Mouse (Mus musculus): ENCODE measurements around the gene Bglap2. TPM values are rescaled to one million over a fixed set of nuclear protein-coding genes. Genes with fewer than 3 reads are reported as not detected.

Gene Bglap2
- polyA plus RNA-seq, 1 experiment from 2014 or later: not detected

DNA sequence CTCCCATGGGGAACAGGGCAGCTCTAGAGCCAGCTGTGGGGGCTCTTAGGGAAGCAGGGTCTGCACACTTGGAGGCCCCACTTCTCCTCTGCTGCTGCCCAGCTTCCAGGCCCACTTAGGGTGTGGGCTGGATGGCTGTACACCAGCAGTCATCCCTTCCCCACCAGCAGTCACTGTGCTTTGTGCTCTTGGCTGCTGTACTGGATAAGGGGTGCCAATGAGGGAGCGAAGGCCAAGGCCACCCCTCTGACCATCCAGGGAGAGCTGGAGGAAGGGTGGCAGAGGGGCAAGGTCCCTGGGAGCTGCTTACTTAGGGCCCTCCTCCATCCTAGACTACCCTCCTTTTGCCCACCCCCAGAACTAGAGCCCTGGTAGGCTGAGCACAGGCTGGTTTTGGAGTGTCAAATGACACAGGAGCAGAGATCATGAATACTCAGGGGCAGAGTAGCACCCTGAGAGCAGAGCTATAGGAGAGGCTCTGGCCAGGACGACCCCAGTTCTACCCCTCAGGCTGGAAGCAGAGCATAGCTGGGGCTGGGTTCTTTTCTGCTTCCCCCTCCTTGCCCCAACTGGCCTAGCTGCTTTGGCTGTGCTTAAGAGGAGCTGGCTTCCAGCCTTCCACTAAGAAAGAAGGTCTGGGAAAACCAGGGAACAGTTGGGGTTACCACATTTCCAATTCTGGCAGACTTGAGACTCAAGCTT lies 16.7 kb downstream of the Bglap2 start:
- H3K27ac ChIP-seq (ENCODE audit: low read length): no peak overlapping the region
- H3K9me3 ChIP-seq (replicated peaks; ENCODE audit: control insufficient read depth, low read length): no peaks in the 10 kb centered on the region
- H3K4me2 ChIP-seq (ENCODE audit: low read depth, low read length): no peak overlapping the region
- ATAC-seq (replicated peaks; ENCODE audit: extremely low read depth, insufficient read depth, low FRiP score): no peak
- peaks cover 21% of the 10 kb centered on the region for H3K4me1 ChIP-seq (ENCODE audit: control insufficient read depth, insufficient read depth, low read length)
- 84% methylated on average over 2 of the region's 2 CpGs for WGBS
- no peak overlapping the region for H3K9ac ChIP-seq (ENCODE audit: low read length)
- H3K36me3 ChIP-seq (ENCODE audit: control insufficient read depth, insufficient read depth): peaks cover 43% of the 10 kb centered on the region
- peaks cover 13% of the 10 kb centered on the region for H3K27me3 ChIP-seq (ENCODE audit: control insufficient read depth, insufficient read depth, low read length)
- H3K4me3 ChIP-seq (ENCODE audit: low read length): no peak overlapping the region

DNA sequence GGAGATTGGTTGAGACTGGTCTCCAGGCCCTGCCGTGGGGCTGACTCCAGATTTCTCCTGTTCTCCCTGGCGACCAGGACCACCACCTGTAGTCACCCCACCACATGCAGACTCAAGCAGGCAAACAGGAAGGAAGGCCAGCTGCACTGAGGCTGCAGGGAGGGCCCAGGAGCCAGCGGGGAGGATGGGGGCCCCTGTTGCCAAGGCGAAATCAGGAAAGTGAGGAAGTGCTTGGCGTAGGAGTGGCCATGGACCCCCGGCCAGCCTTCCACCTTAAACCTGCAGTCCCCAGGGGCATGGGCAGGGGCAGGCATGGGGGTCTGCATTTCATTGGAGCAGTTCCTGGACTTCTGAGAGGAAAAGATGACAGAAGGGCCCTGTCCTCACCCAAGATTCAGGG lies 17.4 kb downstream of the Bglap2 start:
- Histone ChIP-seq H3K4me3 (ENCODE audit: low read length) (no peak overlapping the region), H3K9me3 (replicated peaks; ENCODE audit: control insufficient read depth, low read length) (no peaks in the 10 kb centered on the region), H3K27ac (ENCODE audit: low read length) (no peak overlapping the region), H3K27me3 (ENCODE audit: control insufficient read depth, insufficient read depth, low read length) (peaks cover 11% of the 10 kb centered on the region), H3K36me3 (ENCODE audit: control insufficient read depth, insufficient read depth) (peaks cover 49% of the 10 kb centered on the region), H3K4me2 (ENCODE audit: low read depth, low read length) (no peak overlapping the region), H3K4me1 (ENCODE audit: control insufficient read depth, insufficient read depth, low read length) (peaks cover 21% of the 10 kb centered on the region), H3K9ac (ENCODE audit: low read length) (no peak overlapping the region)
- no peak for ATAC-seq (replicated peaks; ENCODE audit: extremely low read depth, insufficient read depth, low FRiP score)
- 66% methylated on average over 6 of the region's 6 CpGs for WGBS

DNA sequence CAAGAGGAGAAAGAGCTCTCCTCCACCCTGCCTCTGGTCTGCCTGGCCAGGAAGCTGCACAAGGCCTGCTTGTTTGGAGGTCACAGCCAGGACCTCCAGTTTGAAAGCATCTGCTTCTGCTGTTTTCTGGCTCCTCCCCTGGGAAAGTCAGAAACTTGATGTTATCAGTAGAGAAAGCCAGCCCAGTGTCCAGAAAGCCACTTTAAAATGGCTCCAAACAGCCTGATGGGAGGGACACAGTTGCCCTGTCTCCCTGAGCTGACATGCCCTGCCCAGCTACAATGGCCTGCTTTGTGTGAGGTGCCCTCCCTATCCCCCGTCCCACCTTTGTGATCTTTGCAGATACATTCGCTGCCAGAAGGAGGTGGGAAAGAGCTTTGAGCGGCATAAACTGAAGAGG lies 18.5 kb downstream of the Bglap2 start:
- peaks cover 3% of the 10 kb centered on the region; the same call in 1 of the 2 replicates for H3K27me3 ChIP-seq (ENCODE audit: control insufficient read depth, insufficient read depth, low read length)
- WGBS: 59% methylated on average over 3 of the region's 3 CpGs
- peak overlapping the region; percentile 24 for H3K27ac ChIP-seq (ENCODE audit: low read length)
- peaks cover 21% of the 10 kb centered on the region for H3K4me1 ChIP-seq (ENCODE audit: control insufficient read depth, insufficient read depth, low read length)
- H3K9ac ChIP-seq (ENCODE audit: low read length): no peak overlapping the region
- no peak overlapping the region for H3K4me3 ChIP-seq (ENCODE audit: low read length)
- no peak overlapping the region for H3K4me2 ChIP-seq (ENCODE audit: low read depth, low read length)
- H3K9me3 ChIP-seq (replicated peaks; ENCODE audit: control insufficient read depth, low read length): no peaks in the 10 kb centered on the region
- H3K36me3 ChIP-seq (ENCODE audit: control insufficient read depth, insufficient read depth): peaks cover 59% of the 10 kb centered on the region
- ATAC-seq (replicated peaks; ENCODE audit: extremely low read depth, insufficient read depth, low FRiP score): no peak

- no peak for ATAC-seq (replicated peaks; ENCODE audit: extremely low read depth, insufficient read depth, low FRiP score)
- H3K4me1 ChIP-seq (ENCODE audit: control insufficient read depth, insufficient read depth, low read length): peaks cover 17% of the 10 kb centered on the region
- no peak overlapping the region for H3K9ac ChIP-seq (ENCODE audit: low read length)
Observed at GRCm38 (mm10) chr3:88359584-88359983, 18.9 kb downstream of the Bglap2 start.

DNA sequence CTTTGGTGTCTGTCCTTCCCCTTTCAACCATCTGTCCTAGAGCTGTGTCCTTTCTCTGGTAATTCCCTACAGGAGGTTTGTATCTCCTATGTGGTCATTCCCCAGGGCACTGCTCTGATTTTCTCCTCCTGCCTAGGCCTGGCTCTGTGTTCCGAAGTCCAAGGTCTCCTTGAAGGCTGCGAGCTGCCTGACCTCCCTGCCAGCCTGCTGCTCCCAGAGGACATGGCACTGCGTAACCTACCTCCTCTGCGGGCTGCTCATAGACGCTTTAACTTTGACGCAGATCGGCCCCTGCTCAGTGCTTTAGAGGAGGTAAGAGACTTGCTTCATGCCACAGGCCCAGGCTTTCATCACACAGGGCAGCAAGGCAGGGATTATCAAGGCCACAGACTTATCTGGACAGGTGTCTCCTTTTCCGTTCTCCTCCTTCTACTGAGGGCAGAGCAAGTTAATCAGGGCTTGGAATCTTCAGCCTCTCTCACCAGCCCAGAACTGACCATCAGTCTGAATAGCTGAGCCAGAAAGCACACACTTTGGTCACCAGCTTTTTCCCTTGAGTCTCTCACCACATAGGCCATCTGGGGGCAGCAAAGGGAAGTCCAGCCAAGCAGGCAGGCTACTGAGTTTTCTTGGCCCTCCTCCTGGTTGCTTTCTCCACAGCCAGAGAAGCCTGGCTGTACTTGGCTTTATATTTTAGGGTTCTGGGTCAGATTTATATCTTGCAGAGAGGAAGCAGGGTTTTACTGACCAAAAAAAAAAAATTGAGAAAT lies 23.9 kb downstream of the Bglap2 start:
- no peak for ATAC-seq (replicated peaks; ENCODE audit: extremely low read depth, insufficient read depth, low FRiP score)
- no peak overlapping the region for H3K4me3 ChIP-seq (ENCODE audit: low read length)
- H3K4me1 ChIP-seq (ENCODE audit: control insufficient read depth, insufficient read depth, low read length): peaks cover 3% of the 10 kb centered on the region
- no peak overlapping the region for H3K4me2 ChIP-seq (ENCODE audit: low read depth, low read length)
- H3K27ac ChIP-seq (ENCODE audit: low read length): no peak overlapping the region
- WGBS: 91% methylated on average over 8 of the region's 8 CpGs
- peaks cover 87% of the 10 kb centered on the region for H3K36me3 ChIP-seq (ENCODE audit: control insufficient read depth, insufficient read depth)
- H3K9ac ChIP-seq (ENCODE audit: low read length): no peak overlapping the region
- no peaks in the 10 kb centered on the region for H3K27me3 ChIP-seq (ENCODE audit: control insufficient read depth, insufficient read depth, low read length)
- no peaks in the 10 kb centered on the region for H3K9me3 ChIP-seq (replicated peaks; ENCODE audit: control insufficient read depth, low read length)

More at GRCm38 (mm10) chr3:88359584-88359983, 18.9 kb downstream of the Bglap2 start:
- H3K4me2 ChIP-seq (ENCODE audit: low read depth, low read length): no peak overlapping the region
- H3K27ac ChIP-seq (ENCODE audit: low read length): peak overlapping the region; percentile 24
- no peak overlapping the region for H3K4me3 ChIP-seq (ENCODE audit: low read length)
- 50% methylated on average over 5 of the region's 5 CpGs for WGBS
- H3K27me3 ChIP-seq (ENCODE audit: control insufficient read depth, insufficient read depth, low read length): no peaks in the 10 kb centered on the region
- no peaks in the 10 kb centered on the region for H3K9me3 ChIP-seq (replicated peaks; ENCODE audit: control insufficient read depth, low read length)
- H3K36me3 ChIP-seq (ENCODE audit: control insufficient read depth, insufficient read depth): peaks cover 63% of the 10 kb centered on the region

DNA sequence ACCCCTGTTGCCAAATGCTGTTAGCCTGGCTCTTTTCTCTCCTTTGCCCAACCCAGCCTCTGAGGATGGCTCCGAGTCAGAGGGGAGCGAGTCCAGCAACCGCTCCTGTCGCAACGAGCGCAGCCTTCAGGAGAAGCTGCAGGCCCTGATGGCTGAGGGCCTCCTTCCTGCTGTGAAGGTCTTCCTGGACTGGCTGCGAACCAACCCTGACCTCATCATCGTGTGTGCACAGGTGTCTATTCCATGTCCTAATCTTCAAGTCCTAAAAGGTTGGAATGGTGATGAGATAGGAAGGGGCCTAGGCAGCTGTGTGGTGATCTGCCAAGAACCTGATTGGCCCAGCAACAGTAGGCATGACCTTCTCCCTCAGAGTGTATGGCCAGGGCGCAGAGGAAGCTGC lies 25.6 kb downstream of the Bglap2 start:
- Histone ChIP-seq H3K4me3 (ENCODE audit: low read length) (no peak overlapping the region), H3K4me1 (ENCODE audit: control insufficient read depth, insufficient read depth, low read length) (no peaks in the 10 kb centered on the region), H3K27me3 (ENCODE audit: control insufficient read depth, insufficient read depth, low read length) (no peaks in the 10 kb centered on the region), H3K4me2 (ENCODE audit: low read depth, low read length) (no peak overlapping the region), H3K9ac (ENCODE audit: low read length) (no peak overlapping the region), H3K9me3 (replicated peaks; ENCODE audit: control insufficient read depth, low read length) (no peaks in the 10 kb centered on the region), H3K27ac (ENCODE audit: low read length) (no peak overlapping the region), H3K36me3 (ENCODE audit: control insufficient read depth, insufficient read depth) (peaks cover 86% of the 10 kb centered on the region)
- WGBS: 85% methylated on average over 9 of the region's 9 CpGs
- no peak for ATAC-seq (replicated peaks; ENCODE audit: extremely low read depth, insufficient read depth, low FRiP score)

GRCm38 (mm10) chr3:88350732-88351131 lies 27.8 kb downstream of the Bglap2 start:
- Histone ChIP-seq H3K9ac (ENCODE audit: low read length) (no peak overlapping the region), H3K4me1 (ENCODE audit: control insufficient read depth, insufficient read depth, low read length) (no peaks in the 10 kb centered on the region), H3K36me3 (ENCODE audit: control insufficient read depth, insufficient read depth) (peaks cover 84% of the 10 kb centered on the region), H3K4me3 (ENCODE audit: low read length) (no peak overlapping the region), H3K27me3 (ENCODE audit: control insufficient read depth, insufficient read depth, low read length) (no peaks in the 10 kb centered on the region), H3K27ac (ENCODE audit: low read length) (no peak overlapping the region), H3K4me2 (ENCODE audit: low read depth, low read length) (no peak overlapping the region), H3K9me3 (replicated peaks; ENCODE audit: control insufficient read depth, low read length) (no peaks in the 10 kb centered on the region)
- ATAC-seq (replicated peaks; ENCODE audit: extremely low read depth, insufficient read depth, low FRiP score): no peak
- WGBS: 70% methylated on average over 13 of the region's 13 CpGs

DNA sequence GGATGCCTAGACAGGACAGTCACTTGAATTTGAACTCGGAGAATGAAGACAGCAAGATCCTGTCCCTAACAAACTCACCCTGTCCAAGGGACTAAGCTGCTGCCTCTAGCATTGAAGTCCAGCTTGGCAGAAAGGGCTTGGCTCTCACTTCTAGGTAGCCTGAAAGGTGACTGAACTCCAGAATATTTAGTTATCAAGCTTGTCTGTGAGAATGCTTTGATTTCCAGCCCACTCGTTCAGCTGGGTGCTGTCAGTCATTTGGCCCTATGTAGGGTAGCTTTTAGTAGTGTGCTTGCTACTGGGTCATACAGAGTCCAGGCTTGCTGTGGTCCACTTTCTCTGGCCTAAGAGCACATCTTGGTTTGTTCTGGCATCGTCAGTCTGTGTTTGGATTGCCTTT lies 39.5 kb downstream of the Bglap2 start:
- H3K27ac ChIP-seq (ENCODE audit: low read length): no peak overlapping the region
- no peak overlapping the region for H3K4me3 ChIP-seq (ENCODE audit: low read length)
- H3K4me2 ChIP-seq (ENCODE audit: low read depth, low read length): no peak overlapping the region
- H3K36me3 ChIP-seq (ENCODE audit: control insufficient read depth, insufficient read depth): peaks cover 24% of the 10 kb centered on the region
- no peaks in the 10 kb centered on the region for H3K27me3 ChIP-seq (ENCODE audit: control insufficient read depth, insufficient read depth, low read length)
- ATAC-seq (replicated peaks; ENCODE audit: extremely low read depth, insufficient read depth, low FRiP score): no peak
- 55% methylated on average over 3 of the region's 3 CpGs for WGBS
- H3K4me1 ChIP-seq (ENCODE audit: control insufficient read depth, insufficient read depth, low read length): peaks cover 23% of the 10 kb centered on the region
- H3K9ac ChIP-seq (ENCODE audit: low read length): peak overlapping the region; percentile 0; the same call in 1 of the 2 replicates
- H3K9me3 ChIP-seq (replicated peaks; ENCODE audit: control insufficient read depth, low read length): no peaks in the 10 kb centered on the region

- Histone ChIP-seq H3K4me3 (ENCODE audit: low read length) (no peak overlapping the region), H3K4me2 (ENCODE audit: low read depth, low read length) (no peak overlapping the region), H3K27me3 (ENCODE audit: control insufficient read depth, insufficient read depth, low read length) (no peaks in the 10 kb centered on the region), H3K36me3 (ENCODE audit: control insufficient read depth, insufficient read depth) (peaks cover 17% of the 10 kb centered on the region), H3K27ac (ENCODE audit: low read length) (no peak overlapping the region), H3K4me1 (ENCODE audit: control insufficient read depth, insufficient read depth, low read length) (peaks cover 23% of the 10 kb centered on the region), H3K9ac (ENCODE audit: low read length) (no peak overlapping the region), H3K9me3 (replicated peaks; ENCODE audit: control insufficient read depth, low read length) (no peaks in the 10 kb centered on the region)
- 84% methylated on average over 7 of the region's 7 CpGs for WGBS
- no peak for ATAC-seq (replicated peaks; ENCODE audit: extremely low read depth, insufficient read depth, low FRiP score)
Observed at GRCm38 (mm10) chr3:88338316-88338715, 40.2 kb downstream of the Bglap2 start.
